Mouse (Mus musculus) E14TG2a.4 (cell line): ENCODE measurements around the gene Gnl1.

ENCODE experiments used
- CTCF ChIP-seq: conservative IDR thresholded peaks from 2 replicates; pipeline ENCODE4 v1.5.1; 2014; ENCODE audit warnings: low read length
- NANOG ChIP-seq: IDR thresholded peaks from 2 replicates; pipeline ENCODE4 v1.6.1; 2014; ENCODE audit warnings: borderline replicate concordance, low read length, mixed read lengths
- POU5F1 ChIP-seq: IDR thresholded peaks from 2 replicates; pipeline ENCODE4 v1.6.1; 2014; ENCODE audit warnings: low read length, borderline replicate concordance

- TF ChIP-seq CTCF (no peak), NANOG (no peak), POU5F1 (no peak)
Measured at GRCm38 (mm10) chr17:35972131-35972530, 7.5 kb upstream of the Gnl1 start.
